Mouse (Mus musculus) MEL (cell line): ENCODE measurements around the gene Olfr934.

ENCODE experiments used
- CTCF ChIP-seq, 3 experiments: IDR thresholded peaks in 2 of 3; conservative IDR thresholded peaks in 1 of 3; 2 replicates each; pipeline ENCODE4 v1.5.1; 2011 to 2012; ENCODE audit warnings: low read length in 3 of 3, low read depth in 2 of 3, mild to moderate bottlenecking in 2 of 3, improper control_type of control experiment in 1 of 3, inconsistent platforms in 1 of 3, mixed read lengths in 1 of 3, moderate library complexity in 1 of 3; ENCODE audit not compliant: control insufficient read depth in 1 of 3, insufficient read depth in 1 of 3, poor library complexity in 1 of 3, severe bottlenecking in 1 of 3
- EP300 ChIP-seq, 2 experiments: IDR thresholded peaks; 2 replicates each; pipeline ENCODE4 v1.6.1; 2011; ENCODE audit warnings: improper control_type of control experiment in 2 of 2, low read length in 2 of 2, low read depth in 1 of 2, mild to moderate bottlenecking in 1 of 2
- GATA1 ChIP-seq: IDR thresholded peaks from 2 replicates; pipeline ENCODE4 v1.6.1; 2011; ENCODE audit warnings: low read depth, low read length, improper control_type of control experiment
- MAX ChIP-seq: IDR thresholded peaks from 2 replicates; pipeline ENCODE4 v1.6.1; 2011; ENCODE audit warnings: low read length, improper control_type of control experiment
- MEF2A ChIP-seq: IDR thresholded peaks from 2 replicates; pipeline ENCODE4 v1.6.1; 2014; ENCODE audit warnings: low read depth, mild to moderate bottlenecking, inconsistent platforms, low read length, improper control_type of control experiment; ENCODE audit not compliant: poor library complexity, insufficient replicate concordance, severe bottlenecking; ENCODE audit errors: extremely low read depth
- POLR2A ChIP-seq, 2 experiments: IDR thresholded peaks; 2 replicates each; pipeline ENCODE4 v1.6.1; 2011 to 2012; ENCODE audit warnings: low read length in 2 of 2, mild to moderate bottlenecking in 2 of 2, control low read depth in 1 of 2, improper control_type of control experiment in 1 of 2, low read depth in 1 of 2, moderate library complexity in 1 of 2; ENCODE audit not compliant: control insufficient read depth in 1 of 2, insufficient read depth in 1 of 2, poor library complexity in 1 of 2
- RAD21 ChIP-seq: IDR thresholded peaks from 2 replicates; pipeline ENCODE4 v1.6.1; 2011; ENCODE audit warnings: mild to moderate bottlenecking, low read depth, low read length, improper control_type of control experiment
- TAL1 ChIP-seq: IDR thresholded peaks from 2 replicates; pipeline ENCODE4 v1.6.1; 2012; ENCODE audit warnings: mild to moderate bottlenecking, inconsistent platforms, low read length, moderate library complexity, mixed read lengths
- TBP ChIP-seq: IDR thresholded peaks from 2 replicates; pipeline ENCODE4 v1.8.0; 2011; ENCODE audit warnings: low read depth, low read length, improper control_type of control experiment
- USF1 ChIP-seq: IDR thresholded peaks from 2 replicates; pipeline ENCODE4 v1.6.1; 2014; ENCODE audit warnings: low read depth, mild to moderate bottlenecking, inconsistent platforms, low read length, improper control_type of control experiment, moderate library complexity
- ZC3H11A ChIP-seq: IDR thresholded peaks from 2 replicates; pipeline ENCODE4 v1.6.1; 2012; ENCODE audit warnings: low read depth, mild to moderate bottlenecking, inconsistent platforms, low read length, improper control_type of control experiment
- ZMIZ1 ChIP-seq: IDR thresholded peaks from 2 replicates; pipeline ENCODE4 v1.6.1; 2012; ENCODE audit warnings: low read depth, mild to moderate bottlenecking, inconsistent platforms, low read length, improper control_type of control experiment, moderate library complexity

GRCm38 (mm10) chr9:39023277-39023676, 35.2 kb upstream of the Olfr934 start, which contains the start of gene Olfr146:
- TF ChIP-seq CTCF (IDR thresholded peaks at IDR 0.05 in 2 of 3, conservative IDR thresholded peaks at IDR 0.05 in 1 of 3; ENCODE audit: control insufficient read depth in 1 of 3, insufficient read depth in 1 of 3, low read depth in 2 of 3, low read length in 3 of 3, poor library complexity in 1 of 3, severe bottlenecking in 1 of 3) = no peak
- no peak for TF ChIP-seq TAL1
- no peak for TF ChIP-seq TBP
- TF ChIP-seq MAX = no peak
- no peak for TF ChIP-seq RAD21
- TF ChIP-seq POLR2A (IDR thresholded peaks at IDR 0.05; ENCODE audit: control insufficient read depth in 1 of 2, insufficient read depth in 1 of 2, low read depth in 1 of 2, low read length in 2 of 2, poor library complexity in 1 of 2) = no peak
- TF ChIP-seq ZMIZ1 = no peak
- TF ChIP-seq USF1 = no peak
- no peak for TF ChIP-seq GATA1
- TF ChIP-seq MEF2A = no peak
- no peak for TF ChIP-seq ZC3H11A
- no peak for TF ChIP-seq EP300 (IDR thresholded peaks at IDR 0.05; ENCODE audit: low read depth in 1 of 2, low read length in 2 of 2)
